Mouse (Mus musculus) cerebellum, adult 2 months (tissue): Measurements from ENCODE around the gene Zbed5.

Experiments used
- CTCF ChIP-seq: fragments of 200-500 bp; IDR thresholded peaks from 2 replicates; pipeline ENCODE4 v1.5.1; 2011; ENCODE audit warnings: low read depth, mild to moderate bottlenecking, control low read depth, low read length, moderate library complexity, borderline replicate concordance; ENCODE audit not compliant: insufficient read depth
- POLR2A ChIP-seq: fragments of 200-500 bp; IDR thresholded peaks from 2 replicates; pipeline ENCODE4 v1.6.1; 2011; ENCODE audit warnings: low read length, control low read depth, borderline replicate concordance; ENCODE audit not compliant: insufficient read depth

DNA sequence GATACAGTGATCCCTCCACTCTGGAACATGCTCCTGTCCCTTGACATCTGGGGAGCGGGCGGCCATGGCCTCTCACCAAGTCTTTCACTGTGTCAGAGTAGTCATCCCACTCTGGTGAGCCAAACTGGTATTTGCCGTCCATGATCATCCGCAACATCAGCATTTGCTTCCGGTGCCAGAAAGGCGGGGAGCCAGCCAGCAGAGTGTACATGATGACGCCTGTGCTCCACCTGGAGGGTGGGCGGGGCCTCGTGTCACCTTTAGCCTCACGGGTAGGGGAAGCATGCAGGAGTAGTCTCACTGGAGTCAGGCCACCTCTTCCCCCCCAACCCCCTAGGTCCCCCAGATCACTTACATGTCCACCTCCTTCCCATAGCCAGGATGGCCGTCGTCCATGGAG lies 29.7 kb upstream of the Zbed5 start:
- TF ChIP-seq POLR2A, result no peak
- TF ChIP-seq CTCF, result no peak
